Mouse (Mus musculus): ENCODE measurements at regions not wholly inside any gene's neighbourhood (a gene's known extent, or its start where the extent isn't known, plus 50 kb on each side); places are given as distances from the start of the nearest gene placed in this dataset.
A peak's percentile ranks its signal among the peaks of the same experiment; 100 is the strongest.

GRCm38 (mm10) chr16:93264061-93264585 is 339.7 kb downstream of the Setd4 start:
- DNase-seq (ENCODE audit: low read depth), result no peak

GRCm38 (mm10) chr16:93263141-93263815 is 340.6 kb downstream of the Setd4 start:
- DNase-seq (ENCODE audit: low read depth), result no peak

GRCm38 (mm10) chr16:93246825-93247224 is 357.0 kb downstream of the Setd4 start:
- no peak for DNase-seq (ENCODE audit: low read depth)

- DNase-seq (ENCODE audit: low read depth), result no peak
These were observed 358.1 kb downstream of the Setd4 start for GRCm38 (mm10) chr16:93245738-93246137.

GRCm38 (mm10) chr16:93238898-93239297 is 365.0 kb downstream of the Setd4 start:
- DNase-seq (ENCODE audit: low read depth), result no peak

- no peak for DNase-seq (ENCODE audit: low read depth)
These were observed 365.5 kb downstream of the Setd4 start for GRCm38 (mm10) chr16:93238326-93238725.

GRCm38 (mm10) chr16:93225644-93226043 is 378.2 kb downstream of the Setd4 start:
- DNase-seq (ENCODE audit: low read depth), result no peak

GRCm38 (mm10) chr16:93225196-93225595 is 378.7 kb downstream of the Setd4 start:
- no peak for DNase-seq (ENCODE audit: low read depth)

- DNase-seq (ENCODE audit: low read depth), result no peak
These were observed 384.1 kb downstream of the Setd4 start for GRCm38 (mm10) chr16:93219731-93220130.

- no peak for DNase-seq (ENCODE audit: low read depth)
These were observed 385.5 kb downstream of the Setd4 start for GRCm38 (mm10) chr16:93218402-93218801.

- no peak for DNase-seq (ENCODE audit: low read depth)
These were observed 386.1 kb downstream of the Setd4 start for GRCm38 (mm10) chr16:93217600-93218226.

- DNase-seq (ENCODE audit: low read depth), result no peak
These were observed 388.2 kb downstream of the Setd4 start for GRCm38 (mm10) chr16:93215630-93216029.

- DNase-seq (ENCODE audit: low read depth), result no peak
These were observed 387.7 kb upstream of the Runx1 start for GRCm38 (mm10) chr16:93213618-93214017.

- no peak for DNase-seq (ENCODE audit: low read depth)
These were observed 381.7 kb upstream of the Runx1 start for GRCm38 (mm10) chr16:93207675-93208074.

- no peak for DNase-seq (ENCODE audit: low read depth)
These were observed 381.3 kb upstream of the Runx1 start for GRCm38 (mm10) chr16:93207217-93207616.

- DNase-seq (ENCODE audit: low read depth), result no peak
These were observed 380.4 kb upstream of the Runx1 start for GRCm38 (mm10) chr16:93206325-93206724.

GRCm38 (mm10) chr16:93204601-93205000 is 378.7 kb upstream of the Runx1 start:
- no peak for DNase-seq (ENCODE audit: low read depth)

GRCm38 (mm10) chr16:93202591-93202990 is 376.6 kb upstream of the Runx1 start:
- DNase-seq (ENCODE audit: low read depth), result no peak

GRCm38 (mm10) chr16:93197300-93197699 is 371.4 kb upstream of the Runx1 start:
- DNase-seq (ENCODE audit: low read depth), result peak; percentile 71

- DNase-seq (ENCODE audit: low read depth), result no peak
These were observed 368.1 kb upstream of the Runx1 start for GRCm38 (mm10) chr16:93193921-93194481.

- DNase-seq (ENCODE audit: low read depth), result no peak
These were observed 367.3 kb upstream of the Runx1 start for GRCm38 (mm10) chr16:93193263-93193662.

GRCm38 (mm10) chr16:93192651-93193173 is 366.8 kb upstream of the Runx1 start:
- no peak for DNase-seq (ENCODE audit: low read depth)

- DNase-seq (ENCODE audit: low read depth), result no peak
These were observed 365.2 kb upstream of the Runx1 start for GRCm38 (mm10) chr16:93191174-93191573.

All from c-Kit-positive CD71-positive TER-119-negative erythroid progenitor cells, embryonic 14.5 days (primary cell).